Mouse (Mus musculus) midbrain, embryonic 15.5 days (tissue): ENCODE measurements at regions not wholly inside any gene's neighbourhood (a gene's known extent, or its start where the extent isn't known, plus 50 kb on each side); places are given as distances from the start of the nearest gene placed in this dataset.

Source experiments
- ATAC-seq: fragments of 200-750 bp; cut with Nextera tagmentation; replicated peaks from 2 replicates; pipeline ENCODE4 v1.8.0; 2017; ENCODE audit warnings: moderate TSS enrichment
- H3K27ac ChIP-seq: fragments of 300-500 bp; sonication (generic); 2 replicates; pipeline ENCODE4 v1.5.1; 2015; ENCODE audit warnings: mild to moderate bottlenecking, inconsistent platforms
- H3K27me3 ChIP-seq: fragments of 300-500 bp; sonication (generic); replicated peaks from 2 replicates; pipeline ENCODE4 v1.6.1; 2015; ENCODE audit warnings: inconsistent platforms
- H3K36me3 ChIP-seq: fragments of 300-500 bp; sonication (generic); replicated peaks from 2 replicates; pipeline ENCODE4 v1.6.1; 2015; ENCODE audit warnings: inconsistent platforms
- H3K4me1 ChIP-seq: fragments of 300-500 bp; sonication (generic); 2 replicates; pipeline ENCODE4 v1.6.1; 2015; ENCODE audit warnings: inconsistent platforms
- H3K4me2 ChIP-seq: fragments of 300-500 bp; sonication (generic); 2 replicates; pipeline ENCODE4 v1.6.1; 2015; ENCODE audit warnings: inconsistent platforms, mild to moderate bottlenecking, moderate library complexity
- H3K4me3 ChIP-seq: fragments of 300-500 bp; sonication (generic); 2 replicates; pipeline ENCODE4 v1.5.1; 2015; ENCODE audit warnings: mild to moderate bottlenecking, inconsistent platforms
- H3K9ac ChIP-seq: fragments of 300-500 bp; sonication (generic); 2 replicates; pipeline ENCODE4 v1.6.1; 2015; ENCODE audit warnings: mild to moderate bottlenecking, inconsistent platforms
- H3K9me3 ChIP-seq: fragments of 300-500 bp; sonication (generic); 2 replicates; pipeline ENCODE4 v1.6.1; 2016; ENCODE audit warnings: inconsistent platforms
- WGBS: fragments of 180-500 bp; shearing (Covaris S2); methylation state at CpG from one replicate; pipeline ENCODE4 v1.1.7; 2015; ENCODE audit warnings: mixed read lengths; 5-methylcytosine and 5-hydroxymethylcytosine counted together

DNA sequence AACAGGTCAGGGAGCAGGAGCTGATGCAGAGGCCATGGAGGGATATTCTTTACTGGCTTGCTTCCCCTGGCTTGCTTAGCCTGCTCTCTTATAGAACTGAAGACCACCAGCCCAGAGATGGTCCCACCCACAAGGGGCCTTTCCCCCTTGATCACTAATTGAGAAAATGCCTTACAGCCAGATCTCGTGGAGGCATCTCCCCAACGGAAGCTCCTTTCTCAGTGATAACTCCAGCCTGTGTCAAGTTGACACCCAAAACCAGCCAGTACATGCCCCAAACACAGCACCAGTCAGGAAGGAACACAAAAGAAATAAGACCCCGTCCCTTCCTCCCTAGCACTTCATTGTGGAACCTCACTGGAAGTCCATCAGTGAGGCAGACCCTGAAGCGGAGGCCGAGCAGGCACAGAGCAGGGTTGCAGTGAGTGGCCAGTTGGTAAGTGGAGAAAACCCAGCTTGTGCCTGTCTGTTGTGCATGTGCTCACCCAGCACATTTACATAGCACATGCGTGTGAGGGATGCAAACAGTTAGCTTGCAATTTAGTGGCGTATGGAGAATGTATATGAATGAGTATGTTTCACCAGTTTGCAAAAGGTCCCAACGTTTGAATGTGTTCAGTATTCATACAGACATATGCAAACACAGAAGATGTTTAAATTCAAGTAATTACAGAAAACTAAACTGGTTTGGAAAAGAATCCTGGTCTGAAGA lies 114.5 kb upstream of the Tspan2 start:
- Histone ChIP-seq H3K4me3 (no peak overlapping the region), H3K27me3 (no peaks in the 10 kb centered on the region), H3K4me1 (no peaks in the 10 kb centered on the region), H3K9ac (no peak overlapping the region), H3K9me3 (no peaks in the 10 kb centered on the region), H3K27ac (no peak overlapping the region), H3K36me3 (no peaks in the 10 kb centered on the region), H3K4me2 (no peak overlapping the region)
- no peak for ATAC-seq
- 75% methylated on average over 8 of the region's 8 CpGs for WGBS

- H3K4me3 ChIP-seq: no peak overlapping the region
- no peak overlapping the region for H3K9ac ChIP-seq
- no peak overlapping the region for H3K27ac ChIP-seq
- no peaks in the 10 kb centered on the region for H3K4me1 ChIP-seq
- no peak for ATAC-seq
- 84% methylated on average over 4 of the region's 4 CpGs for WGBS
- H3K27me3 ChIP-seq: no peaks in the 10 kb centered on the region
- no peaks in the 10 kb centered on the region for H3K36me3 ChIP-seq
- H3K9me3 ChIP-seq: no peaks in the 10 kb centered on the region
- no peak overlapping the region for H3K4me2 ChIP-seq
Measured at GRCm38 (mm10) chr3:102636076-102636475, 98.3 kb upstream of the Tspan2 start.

GRCm38 (mm10) chr3:102636674-102637073 lies 97.7 kb upstream of the Tspan2 start:
- H3K27ac ChIP-seq: no peak overlapping the region
- no peak overlapping the region for H3K4me3 ChIP-seq
- H3K4me2 ChIP-seq: no peak overlapping the region
- H3K9ac ChIP-seq: no peak overlapping the region
- H3K4me1 ChIP-seq: no peaks in the 10 kb centered on the region
- H3K9me3 ChIP-seq: no peaks in the 10 kb centered on the region
- H3K27me3 ChIP-seq: no peaks in the 10 kb centered on the region
- 83% methylated on average over 4 of the region's 4 CpGs for WGBS
- no peak for ATAC-seq
- H3K36me3 ChIP-seq: no peaks in the 10 kb centered on the region

DNA sequence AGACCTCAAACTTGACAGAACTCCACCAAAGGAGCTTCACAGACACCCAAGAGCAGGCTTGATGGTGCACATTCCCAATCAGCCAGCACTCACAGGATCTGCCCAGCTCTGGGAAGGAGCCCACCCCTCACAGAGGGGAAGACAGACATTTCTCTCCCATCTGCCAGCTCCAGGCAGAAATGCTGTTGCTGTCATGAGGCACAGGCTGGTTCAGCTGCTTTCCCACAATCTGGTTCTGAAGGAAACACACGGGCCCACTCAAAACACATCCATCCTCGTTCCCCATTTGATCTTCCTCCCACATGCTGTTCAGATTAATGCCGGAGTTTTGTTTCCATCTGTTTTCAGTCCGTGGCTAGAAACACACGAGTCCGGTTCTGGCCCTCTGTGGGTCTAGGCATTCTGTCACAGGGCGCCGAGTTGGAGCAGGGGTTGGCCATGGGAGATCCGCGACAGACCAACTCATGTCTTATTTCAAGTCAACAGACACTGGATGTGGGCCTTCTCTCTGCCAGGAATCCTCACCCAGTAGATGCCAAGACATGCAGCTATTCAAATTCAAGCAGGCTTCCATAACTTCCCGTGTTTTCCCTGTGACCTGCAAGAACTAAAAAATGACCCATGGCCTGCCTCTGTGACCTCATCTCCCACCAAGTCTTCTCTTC lies 89.9 kb upstream of the Tspan2 start:
- no peaks in the 10 kb centered on the region for H3K27me3 ChIP-seq
- H3K4me1 ChIP-seq: no peaks in the 10 kb centered on the region
- 85% methylated on average over 11 of the region's 11 CpGs for WGBS
- H3K4me3 ChIP-seq: no peak overlapping the region
- H3K4me2 ChIP-seq: no peak overlapping the region
- no peaks in the 10 kb centered on the region for H3K36me3 ChIP-seq
- ATAC-seq: no peak
- H3K9me3 ChIP-seq: no peaks in the 10 kb centered on the region
- H3K27ac ChIP-seq: no peak overlapping the region
- no peak overlapping the region for H3K9ac ChIP-seq

DNA sequence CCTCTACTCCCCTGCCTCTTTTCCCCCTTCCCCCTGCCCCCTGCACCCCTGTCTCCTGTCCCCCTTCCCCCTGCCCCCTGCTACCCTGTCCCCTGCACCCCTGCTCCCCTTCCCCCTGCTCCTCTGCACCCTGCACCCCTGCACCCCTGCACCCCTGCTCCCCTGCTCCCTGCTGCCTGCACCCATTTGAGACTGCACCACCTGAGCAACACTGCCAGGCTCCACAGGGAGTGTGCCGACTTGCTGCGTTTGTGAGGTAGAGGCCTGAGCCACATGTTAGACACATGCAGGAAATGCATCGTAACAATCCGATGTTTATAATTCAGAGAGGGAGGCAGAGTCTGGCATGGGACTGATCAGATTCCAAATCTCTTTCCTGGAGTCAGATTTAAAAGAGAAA lies 85.9 kb upstream of the Tspan2 start:
- 71% methylated on average over 4 of the region's 4 CpGs for WGBS
- Histone ChIP-seq H3K9ac (no peak overlapping the region), H3K9me3 (no peaks in the 10 kb centered on the region), H3K4me2 (no peak overlapping the region), H3K27ac (no peak overlapping the region), H3K36me3 (no peaks in the 10 kb centered on the region), H3K4me3 (no peak overlapping the region), H3K4me1 (no peaks in the 10 kb centered on the region), H3K27me3 (no peaks in the 10 kb centered on the region)
- ATAC-seq: no peak

DNA sequence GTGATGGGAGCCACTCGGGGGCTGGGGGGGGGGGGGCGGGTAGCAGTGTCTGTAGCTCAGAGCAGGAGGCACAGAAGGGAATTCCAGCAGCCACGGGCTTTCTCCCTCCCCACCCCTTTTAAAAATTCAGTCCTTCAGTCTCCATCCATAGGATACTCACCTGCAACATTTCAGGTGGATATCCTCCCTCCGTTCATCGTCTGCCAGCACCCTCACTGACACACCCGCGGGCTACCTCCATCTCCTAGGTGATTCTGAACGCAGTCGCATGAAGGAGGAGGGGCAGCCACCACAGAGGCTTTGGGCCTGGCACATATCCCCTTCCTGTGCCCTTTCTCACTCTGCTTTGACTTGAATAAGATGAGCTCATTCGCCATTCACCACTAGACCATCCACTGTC lies 79.4 kb upstream of the Tspan2 start:
- Histone ChIP-seq H3K36me3 (no peaks in the 10 kb centered on the region), H3K4me3 (no peak overlapping the region), H3K4me2 (no peak overlapping the region), H3K4me1 (no peaks in the 10 kb centered on the region), H3K27me3 (no peaks in the 10 kb centered on the region), H3K9ac (no peak overlapping the region), H3K27ac (no peak overlapping the region), H3K9me3 (no peaks in the 10 kb centered on the region)
- ATAC-seq: no peak
- WGBS: 80% methylated on average over 10 of the region's 10 CpGs

- no peak for ATAC-seq
- WGBS: 75% methylated on average over 7 of the region's 7 CpGs
- Histone ChIP-seq H3K9me3 (no peaks in the 10 kb centered on the region), H3K9ac (no peak overlapping the region), H3K36me3 (no peaks in the 10 kb centered on the region), H3K4me3 (no peak overlapping the region), H3K27ac (no peak overlapping the region), H3K4me1 (no peaks in the 10 kb centered on the region), H3K4me2 (no peak overlapping the region), H3K27me3 (no peaks in the 10 kb centered on the region)
Measured at GRCm38 (mm10) chr3:102657116-102657515, 77.2 kb upstream of the Tspan2 start.

DNA sequence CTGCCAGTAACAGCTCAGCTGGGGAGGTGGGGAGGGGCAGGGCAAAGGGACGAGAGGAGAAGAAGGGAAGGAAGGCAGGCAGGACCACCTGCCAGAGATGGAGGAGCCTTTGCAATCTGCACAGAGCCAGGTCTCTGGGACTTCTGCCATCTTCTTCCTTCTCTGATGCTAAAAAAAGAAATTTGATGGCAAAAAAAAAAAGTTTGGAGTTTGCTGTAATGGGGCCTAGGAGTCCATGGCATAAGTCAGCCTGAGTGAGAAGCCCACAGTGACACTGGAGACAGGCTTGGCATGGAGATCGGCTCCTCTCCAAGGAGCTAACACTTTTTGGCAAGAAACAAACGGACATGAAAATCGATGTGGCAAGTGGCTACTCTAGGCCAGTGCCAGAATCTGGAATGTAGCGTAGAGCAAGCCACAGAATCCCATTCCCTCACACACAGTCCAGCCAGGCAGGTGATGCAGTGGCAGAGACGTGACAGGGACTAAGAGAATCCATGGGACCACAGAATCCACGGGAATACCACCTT lies 76.7 kb upstream of the Tspan2 start:
- 84% methylated on average over 7 of the region's 7 CpGs for WGBS
- Histone ChIP-seq H3K27me3 (no peaks in the 10 kb centered on the region), H3K27ac (no peak overlapping the region), H3K4me3 (no peak overlapping the region), H3K4me1 (no peaks in the 10 kb centered on the region), H3K36me3 (no peaks in the 10 kb centered on the region), H3K4me2 (no peak overlapping the region), H3K9ac (no peak overlapping the region), H3K9me3 (no peaks in the 10 kb centered on the region)
- no peak for ATAC-seq

- WGBS: 88% methylated on average over 5 of the region's 5 CpGs
Measured at GRCm38 (mm10) chr3:102659352-102659751, 75.0 kb upstream of the Tspan2 start.

GRCm38 (mm10) chr3:102661296-102661695 lies 73.0 kb upstream of the Tspan2 start:
- 95% methylated on average over 7 of the region's 7 CpGs for WGBS
- H3K4me3 ChIP-seq: no peak overlapping the region
- H3K9me3 ChIP-seq: no peaks in the 10 kb centered on the region
- no peak for ATAC-seq
- no peaks in the 10 kb centered on the region for H3K36me3 ChIP-seq
- no peaks in the 10 kb centered on the region for H3K4me1 ChIP-seq
- H3K4me2 ChIP-seq: no peak overlapping the region
- H3K9ac ChIP-seq: no peak overlapping the region
- H3K27me3 ChIP-seq: no peaks in the 10 kb centered on the region
- no peak overlapping the region for H3K27ac ChIP-seq

More at GRCm38 (mm10) chr3:102659352-102659751, 75.0 kb upstream of the Tspan2 start:
- Histone ChIP-seq H3K9ac (no peak overlapping the region), H3K36me3 (no peaks in the 10 kb centered on the region), H3K4me2 (no peak overlapping the region), H3K27me3 (no peaks in the 10 kb centered on the region), H3K9me3 (no peaks in the 10 kb centered on the region), H3K4me1 (no peaks in the 10 kb centered on the region), H3K4me3 (no peak overlapping the region), H3K27ac (no peak overlapping the region)
- no peak for ATAC-seq

GRCm38 (mm10) chr3:102663711-102664110 lies 70.6 kb upstream of the Tspan2 start:
- 90% methylated on average over 5 of the region's 5 CpGs for WGBS
- ATAC-seq: no peak

GRCm38 (mm10) chr3:102664665-102665190 lies 69.6 kb upstream of the Tspan2 start:
- Histone ChIP-seq H3K4me3 (no peak overlapping the region), H3K36me3 (no peaks in the 10 kb centered on the region), H3K4me1 (no peaks in the 10 kb centered on the region), H3K4me2 (no peak overlapping the region), H3K27ac (no peak overlapping the region), H3K27me3 (no peaks in the 10 kb centered on the region), H3K9ac (no peak overlapping the region), H3K9me3 (no peaks in the 10 kb centered on the region)
- ATAC-seq: no peak
- 86% methylated on average over 6 of the region's 6 CpGs for WGBS

More at GRCm38 (mm10) chr3:102663711-102664110, 70.6 kb upstream of the Tspan2 start:
- no peaks in the 10 kb centered on the region for H3K4me1 ChIP-seq
- no peaks in the 10 kb centered on the region for H3K36me3 ChIP-seq
- H3K9me3 ChIP-seq: no peaks in the 10 kb centered on the region
- no peak overlapping the region for H3K27ac ChIP-seq
- no peak overlapping the region for H3K4me3 ChIP-seq
- H3K4me2 ChIP-seq: no peak overlapping the region
- H3K27me3 ChIP-seq: no peaks in the 10 kb centered on the region
- no peak overlapping the region for H3K9ac ChIP-seq
